Mouse (Mus musculus) embryonic fibroblast, embryonic 13.5 days (primary cell): Measurements from ENCODE around the gene Gfra1. TPM values are rescaled to one million over a fixed set of nuclear protein-coding genes. Genes with fewer than 3 reads are reported as not detected.

Source experiments
- H3K27ac ChIP-seq: 2 replicates; pipeline ENCODE4 v1.5.1; 2012; ENCODE audit warnings: low read length, control low read depth, inconsistent platforms; ENCODE audit not compliant: insufficient read depth
- H3K4me1 ChIP-seq: 2 replicates; pipeline ENCODE4 v1.6.1; 2011; ENCODE audit warnings: low read length; ENCODE audit not compliant: control insufficient read depth, insufficient read depth
- H3K4me3 ChIP-seq: 2 replicates; pipeline ENCODE4 v1.5.1; 2011; ENCODE audit warnings: mild to moderate bottlenecking, control low read depth, low read length; ENCODE audit not compliant: insufficient read depth
- CTCF ChIP-seq: IDR thresholded peaks from 2 replicates; pipeline ENCODE4 v1.5.1; 2011; ENCODE audit warnings: mild to moderate bottlenecking, control low read depth, low read length, moderate library complexity, borderline replicate concordance; ENCODE audit not compliant: insufficient read depth
- POLR2A ChIP-seq: IDR thresholded peaks from 2 replicates; pipeline ENCODE4 v1.6.1; 2011; ENCODE audit warnings: low read depth, mild to moderate bottlenecking, control low read depth, low read length, moderate library complexity
- polyA plus RNA-seq: library from polyadenylated mRNA; stranded (reverse); fragments of >200 nt; gene quantifications from 2 replicates; pipeline ENCODE4 v1.2.4, GENCODE M21; 2011; ENCODE audit warnings: low read depth; ENCODE audit not compliant: missing spikeins, insufficient read length

Gene Gfra1
- polyA plus RNA-seq, 1 experiment, result 26.6 TPM

GRCm38 (mm10) chr19:58427348-58427747 is 28.4 kb downstream of the Gfra1 start:
- no peak for TF ChIP-seq POLR2A
- TF ChIP-seq CTCF, result no peak
- no peak overlapping the region for H3K27ac ChIP-seq
- H3K4me3 ChIP-seq, result no peak overlapping the region
- no peaks in the 10 kb centered on the region for H3K4me1 ChIP-seq

DNA sequence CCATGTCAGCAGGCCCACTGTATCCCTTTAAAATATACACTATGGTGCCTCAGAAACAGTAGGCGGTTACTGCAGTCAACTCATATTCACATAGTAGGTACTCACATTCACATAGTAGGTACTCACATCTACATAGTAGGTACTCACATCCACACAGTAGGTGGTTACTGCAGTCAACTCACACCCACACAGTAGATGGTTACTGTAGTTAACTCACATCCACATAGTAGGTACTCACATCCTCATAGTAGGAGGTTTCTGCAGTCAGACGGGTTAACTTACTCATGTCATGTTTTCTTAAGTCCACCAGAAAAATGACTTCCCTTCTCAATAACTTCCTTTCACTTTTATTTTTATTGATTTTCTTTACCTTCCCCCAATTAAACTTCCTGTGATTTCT is 30.8 kb downstream of the Gfra1 start:
- Histone ChIP-seq H3K27ac (no peak overlapping the region), H3K4me1 (no peaks in the 10 kb centered on the region), H3K4me3 (no peak overlapping the region)
- no peak for TF ChIP-seq POLR2A
- no peak for TF ChIP-seq CTCF

DNA sequence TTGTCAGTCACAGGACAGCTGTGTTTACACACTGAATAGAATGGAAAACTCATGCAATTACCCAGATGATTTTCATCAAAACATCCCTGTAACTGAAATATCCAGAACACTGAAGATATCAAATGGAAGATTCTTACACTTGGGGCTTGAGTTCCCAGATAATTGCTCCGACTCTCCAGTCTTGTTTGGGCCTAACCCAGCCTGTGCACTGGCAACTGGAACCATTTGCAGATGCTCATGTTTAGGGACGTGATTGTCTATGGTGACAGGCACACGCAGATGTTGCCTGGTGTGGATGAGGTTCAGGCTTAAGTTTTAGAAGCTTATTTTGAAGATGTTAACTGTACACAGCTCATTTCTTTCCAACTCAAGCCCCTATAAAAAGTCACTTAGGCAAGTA is 31.5 kb downstream of the Gfra1 start:
- H3K27ac ChIP-seq, result no peak overlapping the region
- no peak overlapping the region for H3K4me3 ChIP-seq
- TF ChIP-seq CTCF (no peak), POLR2A (no peak)
- H3K4me1 ChIP-seq, result no peaks in the 10 kb centered on the region

DNA sequence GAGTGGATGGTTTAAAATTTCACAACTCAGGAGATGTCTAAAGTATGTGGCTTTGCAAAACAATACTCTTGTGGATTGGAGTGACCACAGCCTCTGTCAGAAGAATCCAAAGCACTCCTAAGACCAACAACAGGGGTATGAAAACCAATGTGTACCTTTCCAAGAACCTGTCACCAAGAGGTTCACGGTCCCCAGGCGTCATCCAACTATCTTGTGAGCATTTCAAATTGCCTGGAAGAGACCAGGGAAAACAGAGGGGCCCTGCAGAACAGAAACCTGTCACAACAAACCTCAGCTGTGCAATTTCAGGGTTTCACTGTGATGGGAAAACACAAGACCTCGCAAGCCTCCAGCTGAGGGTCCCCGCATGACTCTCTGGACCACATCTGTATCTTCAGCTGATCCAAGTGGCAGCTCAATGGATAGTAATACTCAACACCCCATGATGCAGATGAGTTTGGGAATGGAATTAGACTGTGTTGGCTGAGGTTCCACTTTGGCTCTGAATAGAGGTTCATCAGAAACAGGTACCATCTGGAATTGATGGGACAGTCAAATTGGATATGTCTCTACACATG is 32.7 kb downstream of the Gfra1 start:
- H3K27ac ChIP-seq, result no peak overlapping the region
- TF ChIP-seq CTCF (no peak), POLR2A (no peak)
- no peak overlapping the region for H3K4me3 ChIP-seq
- no peaks in the 10 kb centered on the region for H3K4me1 ChIP-seq

- no peak overlapping the region for H3K4me3 ChIP-seq
- no peaks in the 10 kb centered on the region for H3K4me1 ChIP-seq
- no peak for TF ChIP-seq CTCF
- no peak overlapping the region for H3K27ac ChIP-seq
Observed at GRCm38 (mm10) chr19:58419685-58420084, 36.0 kb downstream of the Gfra1 start.

DNA sequence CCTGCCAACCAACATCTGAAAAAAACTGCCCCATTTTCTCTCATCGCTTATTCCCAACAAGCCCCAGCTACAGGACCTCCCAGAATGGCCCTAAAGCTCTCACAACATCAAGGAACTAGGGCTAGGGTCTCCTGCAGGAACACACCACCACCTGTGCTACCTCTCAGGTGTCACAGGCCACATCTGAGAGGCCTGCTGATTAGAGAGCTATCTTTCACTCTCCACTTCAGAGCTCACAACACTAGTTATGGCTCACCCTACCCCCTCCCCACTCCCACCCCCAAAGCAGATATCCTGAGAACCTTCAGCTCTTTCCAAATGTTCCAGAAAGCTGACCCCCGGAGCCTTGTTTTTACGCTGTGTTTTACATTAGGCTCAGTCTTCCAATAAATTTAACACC is 36.4 kb downstream of the Gfra1 start:
- H3K27ac ChIP-seq, result no peak overlapping the region
- no peak overlapping the region for H3K4me3 ChIP-seq
- H3K4me1 ChIP-seq, result no peaks in the 10 kb centered on the region
- TF ChIP-seq CTCF (no peak), POLR2A (no peak)

GRCm38 (mm10) chr19:58415173-58415572 is 40.5 kb downstream of the Gfra1 start:
- Histone ChIP-seq H3K4me1 (no peaks in the 10 kb centered on the region), H3K27ac (no peak overlapping the region), H3K4me3 (no peak overlapping the region)
- TF ChIP-seq POLR2A (no peak), CTCF (no peak)

DNA sequence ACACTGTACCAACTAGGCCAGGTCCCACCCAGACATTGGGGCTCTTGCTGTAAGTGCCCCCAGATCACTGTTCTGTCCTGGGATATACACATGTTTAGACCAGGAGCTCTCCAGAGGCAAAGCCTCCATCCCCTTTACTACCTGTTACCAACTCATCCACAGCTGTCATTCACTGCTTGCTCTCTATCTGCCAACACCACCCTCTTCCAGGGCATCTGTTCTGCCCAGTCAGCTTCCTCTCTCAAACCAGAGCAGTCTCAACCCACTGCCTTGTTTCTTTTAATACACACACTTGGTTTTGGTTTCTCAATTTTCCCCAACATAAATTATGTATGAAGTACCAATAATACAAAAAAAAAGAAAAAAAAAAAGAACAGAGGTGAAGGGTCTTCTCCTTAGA is 41.0 kb downstream of the Gfra1 start:
- H3K4me3 ChIP-seq, result no peak overlapping the region
- TF ChIP-seq POLR2A (no peak), CTCF (no peak)
- no peaks in the 10 kb centered on the region for H3K4me1 ChIP-seq
- H3K27ac ChIP-seq, result no peak overlapping the region

DNA sequence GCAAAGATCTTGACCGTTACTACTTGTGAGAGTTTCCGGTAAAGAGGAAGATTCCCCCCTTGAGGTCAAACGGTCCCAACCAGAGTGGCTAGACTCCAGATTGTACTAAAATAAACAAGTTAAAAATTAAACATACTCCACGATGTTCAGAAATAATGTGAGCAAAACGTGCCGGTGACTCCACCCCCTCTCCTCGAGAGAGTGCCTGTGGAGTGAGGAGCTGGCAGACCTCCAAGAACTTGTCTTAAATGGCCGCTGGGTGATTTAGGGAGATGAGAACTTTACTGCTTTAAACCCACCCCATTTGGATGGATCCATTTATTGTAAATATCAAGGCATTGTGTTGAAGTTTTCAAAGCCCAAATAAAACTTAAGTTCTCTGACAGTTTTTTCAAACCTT is 42.4 kb downstream of the Gfra1 start:
- TF ChIP-seq CTCF, result no peak
- no peak for TF ChIP-seq POLR2A
- Histone ChIP-seq H3K27ac (no peak overlapping the region), H3K4me1 (no peaks in the 10 kb centered on the region), H3K4me3 (no peak overlapping the region)

- H3K4me3 ChIP-seq, result no peak overlapping the region
- H3K4me1 ChIP-seq, result no peaks in the 10 kb centered on the region
- TF ChIP-seq POLR2A (no peak), CTCF (no peak)
- no peak overlapping the region for H3K27ac ChIP-seq
Observed at GRCm38 (mm10) chr19:58412811-58413210, 42.9 kb downstream of the Gfra1 start.

DNA sequence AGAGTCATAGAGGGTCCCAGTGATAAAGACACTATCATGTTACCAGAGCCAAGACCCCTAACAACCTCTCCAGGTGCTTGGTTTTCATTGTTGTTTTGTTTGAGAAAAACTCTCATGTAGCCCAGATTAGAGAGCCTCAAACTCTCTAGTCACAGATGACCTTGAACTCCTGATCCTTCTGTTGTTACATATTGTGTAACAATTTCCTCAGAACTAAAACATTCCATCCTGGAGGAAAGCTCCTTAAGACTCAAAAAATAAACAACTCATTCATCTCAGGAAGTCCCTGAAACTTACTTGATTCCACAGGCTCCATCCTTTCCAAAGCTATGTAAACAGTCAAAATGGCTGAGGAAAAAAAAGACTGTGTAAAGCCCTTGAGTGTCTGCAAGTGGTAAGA is 49.0 kb downstream of the Gfra1 start:
- Histone ChIP-seq H3K4me3 (no peak overlapping the region), H3K4me1 (no peaks in the 10 kb centered on the region), H3K27ac (no peak overlapping the region)
- TF ChIP-seq CTCF (no peak), POLR2A (no peak)
